Mouse (Mus musculus) megakaryocyte-erythroid progenitor cell, adult 5-6 weeks (primary cell): Measurements from ENCODE around the gene Hoxb1. TPM values are rescaled to one million over a fixed set of nuclear protein-coding genes. Genes with fewer than 3 reads are reported as not detected.

Experiments
- ATAC-seq: replicated peaks from 2 replicates; pipeline ENCODE4 v1.8.0; 2016; ENCODE audit warnings: mild to moderate bottlenecking, inconsistent platforms; ENCODE audit not compliant: severe bottlenecking, poor library complexity, low FRiP score, low TSS enrichment
- total RNA-seq, 2 experiments: library from RNA; stranded (forward) in 1 of 2; stranded (reverse) in 1 of 2; fragments of 200-1000, 215-1000 nt in 1 of 2; fragments of >200 nt in 1 of 2; fragmentation: Nextera tagmentation in 1 of 2; gene quantifications; 2 replicates each; pipeline ENCODE4 v1.2.3; 2014 to 2017

Gene Hoxb1
- total RNA-seq, 2 experiments from 2014 or later = not detected

- ATAC-seq = no peak
Observed at GRCm38 (mm10) chr11:96332618-96333032, 32.9 kb upstream of the Hoxb1 start.

GRCm38 (mm10) chr11:96333241-96334001, 32.1 kb upstream of the Hoxb1 start:
- no peak for ATAC-seq

- ATAC-seq = no peak
Observed at GRCm38 (mm10) chr11:96334002-96334364, 31.6 kb upstream of the Hoxb1 start.

- ATAC-seq = no peak
Observed at GRCm38 (mm10) chr11:96334998-96335397, 30.6 kb upstream of the Hoxb1 start.

- ATAC-seq = no peak
Observed at GRCm38 (mm10) chr11:96336597-96336996, 29.0 kb upstream of the Hoxb1 start.

- no peak for ATAC-seq
Observed at GRCm38 (mm10) chr11:96337026-96337425, 28.5 kb upstream of the Hoxb1 start.

GRCm38 (mm10) chr11:96338957-96339855, 26.3 kb upstream of the Hoxb1 start:
- no peak for ATAC-seq

- ATAC-seq = no peak
Observed at GRCm38 (mm10) chr11:96340698-96341365, 24.7 kb upstream of the Hoxb1 start.

- ATAC-seq = no peak
Observed at GRCm38 (mm10) chr11:96341701-96342575, 23.6 kb upstream of the Hoxb1 start.

GRCm38 (mm10) chr11:96342576-96342930, 23.0 kb upstream of the Hoxb1 start:
- no peak for ATAC-seq

GRCm38 (mm10) chr11:96343206-96343745, 22.3 kb upstream of the Hoxb1 start:
- no peak for ATAC-seq

GRCm38 (mm10) chr11:96344061-96344877, 21.3 kb upstream of the Hoxb1 start:
- no peak for ATAC-seq

- ATAC-seq = no peak
Observed at GRCm38 (mm10) chr11:96344878-96345159, 20.7 kb upstream of the Hoxb1 start.

- ATAC-seq = no peak
Observed at GRCm38 (mm10) chr11:96345220-96345892, 20.2 kb upstream of the Hoxb1 start.

- ATAC-seq = no peak
Observed at GRCm38 (mm10) chr11:96345893-96346806, 19.4 kb upstream of the Hoxb1 start.

- ATAC-seq = no peak
Observed at GRCm38 (mm10) chr11:96346916-96347520, 18.5 kb upstream of the Hoxb1 start.
